Mouse (Mus musculus): ENCODE measurements at regions not wholly inside any gene's neighbourhood (a gene's known extent, or its start where the extent isn't known, plus 50 kb on each side); places are given as distances from the start of the nearest gene placed in this dataset.

- no peak for TF ChIP-seq CTCF (IDR thresholded peaks at IDR 0.05; ENCODE audit: low read depth)
- no peak for TF ChIP-seq EP300 (IDR thresholded peaks at IDR 0.05; ENCODE audit: low read depth)
Measured at GRCm38 (mm10) chr3:80053435-80053834, 169.1 kb downstream of the Fam198b start.

Data from heart, postnatal 0 days (tissue).